Mouse (Mus musculus): Measurements from ENCODE around the gene Syce3.
"Not testable (repeated sequence)": the region's sequence is repeated elsewhere in the genome, so short reads cannot be mapped to it uniquely, and the experiment has no call there.

Gene Syce3

GRCm38 (mm10) chr15:89410118-89410517, at the start of gene Syce3:
TSS of gene Syce3 (minus strand) at chr15:89410503.
- no peak for DNase-seq

- no peak for DNase-seq
These were observed 49.5 kb upstream of the Syce3 start for GRCm38 (mm10) chr15:89459821-89460220.

GRCm38 (mm10) chr15:89458942-89459341, 48.6 kb upstream of the Syce3 start:
- no peak for DNase-seq

GRCm38 (mm10) chr15:89455642-89456041, 45.3 kb upstream of the Syce3 start:
- DNase-seq, result no peak

GRCm38 (mm10) chr15:89454857-89455256, 44.6 kb upstream of the Syce3 start:
- DNase-seq, result no peak

GRCm38 (mm10) chr15:89453865-89454478, 43.7 kb upstream of the Syce3 start, which contains the start of gene Mapk8ip2:
TSS of gene Mapk8ip2 (plus strand) at chr15:89453913.
- DNase-seq, result no peak

- peak; percentile 54 for DNase-seq
These were observed 42.9 kb upstream of the Syce3 start for GRCm38 (mm10) chr15:89452906-89453864.

GRCm38 (mm10) chr15:89442486-89443070, 32.3 kb upstream of the Syce3 start:
- DNase-seq, result no peak

- no peak for DNase-seq
These were observed 25.6 kb upstream of the Syce3 start for GRCm38 (mm10) chr15:89435878-89436277.

- no peak for DNase-seq
These were observed 23.8 kb upstream of the Syce3 start for GRCm38 (mm10) chr15:89434136-89434535.

- no peak for DNase-seq
These were observed 22.6 kb upstream of the Syce3 start for GRCm38 (mm10) chr15:89432946-89433345.

GRCm38 (mm10) chr15:89431806-89432205, 21.5 kb upstream of the Syce3 start:
- DNase-seq, result no peak

GRCm38 (mm10) chr15:89431271-89431670, 21.0 kb upstream of the Syce3 start:
- no peak for DNase-seq

GRCm38 (mm10) chr15:89430771-89431170, 20.5 kb upstream of the Syce3 start:
- DNase-seq, result not testable (repeated sequence)

- DNase-seq, result no peak
These were observed 20.0 kb upstream of the Syce3 start for GRCm38 (mm10) chr15:89430341-89430740.

GRCm38 (mm10) chr15:89429352-89430221, 19.3 kb upstream of the Syce3 start, which contains the start of the genes C730034F03Rik, Gm44502 and Chkb:
TSS of gene C730034F03Rik (plus strand) at chr15:89429589.
TSS of gene Gm44502 (minus strand) at chr15:89429696.
TSS of gene Chkb (minus strand) at chr15:89429908.
- DNase-seq, result peak; percentile 96

- no peak for DNase-seq
These were observed 18.6 kb upstream of the Syce3 start for GRCm38 (mm10) chr15:89428821-89429351.

- no peak for DNase-seq
These were observed 18.0 kb upstream of the Syce3 start for GRCm38 (mm10) chr15:89428136-89428790.

- no peak for DNase-seq
These were observed 16.4 kb upstream of the Syce3 start for GRCm38 (mm10) chr15:89426716-89427115.

GRCm38 (mm10) chr15:89425711-89426121, 15.4 kb upstream of the Syce3 start, which contains the start of gene Cpt1b:
TSS of gene Cpt1b (minus strand) at chr15:89425863.
- DNase-seq, result no peak

- no peak for DNase-seq
These were observed 14.3 kb upstream of the Syce3 start for GRCm38 (mm10) chr15:89424621-89425020.
